Mouse (Mus musculus): ENCODE data around the gene Camsap1.

Camsap1 gene

GRCm38 (mm10) chr2:25983159-25983907 is at the start of gene Camsap1:
TSS of gene Camsap1 (minus strand) at chr2:25983282.
- in situ Hi-C loops (cut with MseI, MboI), result no loop called here

GRCm38 (mm10) chr2:26030288-26030687 is 47.2 kb upstream of the Camsap1 start:
- in situ Hi-C loops (cut with MseI, MboI), result no loop called here

- in situ Hi-C loops (cut with MseI, MboI), result loop anchor here in 1 of 2 experiments (10.0 kb wide), 1 partner anchor 120 kb away; no protein-coding TSS in a partner anchor
These were observed 41.3 kb upstream of the Camsap1 start for GRCm38 (mm10) chr2:26024138-26025075.

- in situ Hi-C loops (cut with MseI, MboI), result loop anchor here in 1 of 2 experiments (10.0 kb wide), 1 partner anchor 122 kb away; no protein-coding TSS in a partner anchor
These were observed 39.5 kb upstream of the Camsap1 start for GRCm38 (mm10) chr2:26022626-26023025.

- in situ Hi-C loops (cut with MseI, MboI), result loop anchor here in 1 of 2 experiments (10.0 kb wide), 1 partner anchor 123 kb away; no protein-coding TSS in a partner anchor
These were observed 39.1 kb upstream of the Camsap1 start for GRCm38 (mm10) chr2:26022258-26022565.

GRCm38 (mm10) chr2:26021561-26022257 is 38.6 kb upstream of the Camsap1 start, which contains the start of gene Ubac1:
TSS of gene Ubac1 (minus strand) at chr2:26021747.
- in situ Hi-C loops (cut with MseI, MboI), result loop anchor here in 1 of 2 experiments (10.0 kb wide), 1 partner anchor 123 kb away; no protein-coding TSS in a partner anchor

- in situ Hi-C loops (cut with MseI, MboI), result loop anchor here in 1 of 2 experiments (10.0 kb wide), 1 partner anchor 124 kb away; no protein-coding TSS in a partner anchor
These were observed 37.9 kb upstream of the Camsap1 start for GRCm38 (mm10) chr2:26020714-26021560.

- in situ Hi-C loops (cut with MseI, MboI), result loop anchor here in 1 of 2 experiments (10.0 kb wide), 1 partner anchor 125 kb away; no protein-coding TSS in a partner anchor
These were observed 36.8 kb upstream of the Camsap1 start for GRCm38 (mm10) chr2:26019923-26020322.

- in situ Hi-C loops (cut with MseI, MboI), result no loop called here
These were observed 34.2 kb upstream of the Camsap1 start for GRCm38 (mm10) chr2:26017326-26017725.

GRCm38 (mm10) chr2:26013674-26014073 is 30.6 kb upstream of the Camsap1 start:
- in situ Hi-C loops (cut with MseI, MboI), result no loop called here

GRCm38 (mm10) chr2:26011420-26011819 is 28.3 kb upstream of the Camsap1 start:
- in situ Hi-C loops (cut with MseI, MboI), result no loop called here

GRCm38 (mm10) chr2:26002001-26002400 is 18.9 kb upstream of the Camsap1 start:
- in situ Hi-C loops (cut with MseI, MboI), result no loop called here

- in situ Hi-C loops (cut with MseI, MboI), result no loop called here
These were observed 18.1 kb upstream of the Camsap1 start for GRCm38 (mm10) chr2:26001136-26001535.

- in situ Hi-C loops (cut with MseI, MboI), result no loop called here
These were observed 14.6 kb upstream of the Camsap1 start for GRCm38 (mm10) chr2:25997716-25998115.

- in situ Hi-C loops (cut with MseI, MboI), result no loop called here
These were observed 11.7 kb upstream of the Camsap1 start for GRCm38 (mm10) chr2:25994791-25995190.

- in situ Hi-C loops (cut with MseI, MboI), result no loop called here
These were observed 9.2 kb upstream of the Camsap1 start for GRCm38 (mm10) chr2:25992285-25992684.

GRCm38 (mm10) chr2:25989651-25990050 is 6.6 kb upstream of the Camsap1 start:
- in situ Hi-C loops (cut with MseI, MboI), result no loop called here

- in situ Hi-C loops (cut with MseI, MboI), result no loop called here
These were observed 4.7 kb upstream of the Camsap1 start for GRCm38 (mm10) chr2:25987817-25988216.

GRCm38 (mm10) chr2:25986601-25987000 is 3.5 kb upstream of the Camsap1 start:
- in situ Hi-C loops (cut with MseI, MboI), result no loop called here

- in situ Hi-C loops (cut with MseI, MboI), result no loop called here
These were observed 523 bp downstream of the Camsap1 start for GRCm38 (mm10) chr2:25982426-25983091.
